Mouse (Mus musculus): Measurements from ENCODE around the gene Ncl. TPM values are rescaled to one million over a fixed set of nuclear protein-coding genes. Genes with fewer than 3 reads are reported as not detected.

The Ncl gene
- polyA plus RNA-seq, 1 experiment from 2014 or later = 502 TPM

DNA sequence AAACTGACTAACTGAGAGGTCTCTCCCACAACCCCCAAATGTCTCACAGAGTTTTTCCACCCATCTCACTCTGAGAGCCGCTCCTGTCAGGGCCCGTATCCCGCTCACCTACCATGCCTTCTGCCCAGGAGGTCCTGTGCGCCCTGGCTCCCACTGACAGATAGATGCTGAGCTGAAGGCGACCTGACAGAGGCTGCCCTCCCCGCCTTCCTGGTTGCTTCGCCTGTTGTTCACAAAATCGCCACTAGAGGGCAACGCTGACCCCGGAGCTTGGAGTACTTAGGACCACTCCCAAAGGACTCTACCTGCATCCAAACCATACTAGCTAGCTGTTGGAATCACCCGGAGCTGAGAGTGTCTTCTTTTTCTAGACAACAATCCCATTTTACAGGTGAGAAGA is 30.0 kb upstream of the Ncl start:
- no peaks in the 10 kb centered on the region for H3K36me3 ChIP-seq
- H3K4me3 ChIP-seq = no peak overlapping the region
- DNase-seq (ENCODE audit: low spot score) = peak; percentile 80
- H3K27me3 ChIP-seq (ENCODE audit: low read depth, poor library complexity, severe bottlenecking) = 0 out of 2 replicates have a peak, but pooled peaks cover 3% of the 10 kb centered on the region
- H3K4me1 ChIP-seq = no peaks in the 10 kb centered on the region
- 4% methylated on average over 11 of the region's 11 CpGs for WGBS
- H3K27ac ChIP-seq (replicated peaks) = no peak overlapping the region
- no peaks in the 10 kb centered on the region for H3K9me3 ChIP-seq (replicated peaks)

DNA sequence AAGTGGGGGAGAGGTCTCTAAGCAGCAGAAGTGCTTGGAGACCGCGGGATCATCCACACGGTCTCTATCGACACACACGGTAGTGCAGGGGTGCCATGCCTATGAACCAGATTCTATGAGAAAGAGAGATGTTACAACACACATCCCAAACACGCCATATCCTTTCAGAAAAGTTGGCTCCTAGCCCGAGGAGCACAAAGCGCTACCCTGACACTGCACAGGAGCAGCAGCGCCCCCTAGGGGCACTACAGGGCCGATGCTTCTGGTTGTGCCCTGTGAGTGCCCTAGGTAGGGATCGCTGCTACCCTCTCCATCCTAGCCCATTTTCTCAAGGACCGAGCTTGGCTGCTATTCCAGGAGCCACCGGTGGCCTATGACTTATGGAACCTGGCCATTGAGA is 21.8 kb upstream of the Ncl start:
- Histone ChIP-seq H3K27me3 (ENCODE audit: low read depth, poor library complexity, severe bottlenecking) (no peaks in the 10 kb centered on the region), H3K27ac (replicated peaks) (peak overlapping the region; percentile 63; the same call in 1 of the 2 replicates)
- DNase-seq (ENCODE audit: low spot score) = peak; percentile 46

DNA sequence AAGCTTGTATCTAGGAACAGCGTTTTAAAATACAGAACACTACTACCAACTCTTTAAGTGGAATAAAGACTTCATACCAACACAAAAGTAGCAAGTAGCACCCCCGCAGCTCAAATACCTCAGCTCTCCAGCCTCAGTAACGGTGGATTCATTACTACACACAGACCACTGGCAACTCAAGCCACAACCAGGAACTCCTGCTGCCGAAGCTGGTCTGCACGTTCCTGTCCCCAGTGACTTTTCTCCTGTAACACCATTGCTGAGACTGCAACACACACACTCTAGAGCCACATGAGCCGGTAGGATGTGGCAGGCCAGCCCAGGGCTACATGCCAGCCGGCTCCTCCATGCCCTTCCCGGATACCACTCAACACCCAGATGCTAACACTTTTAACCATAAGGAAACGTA is 20.0 kb upstream of the Ncl start:
- DNase-seq (ENCODE audit: low spot score) = no peak
- Histone ChIP-seq H3K4me1 (0 out of 2 replicates have a peak, but pooled peaks cover 16% of the 10 kb centered on the region), H3K9me3 (replicated peaks) (no peaks in the 10 kb centered on the region), H3K27me3 (ENCODE audit: low read depth, poor library complexity, severe bottlenecking) (no peaks in the 10 kb centered on the region), H3K36me3 (no peaks in the 10 kb centered on the region), H3K4me3 (no peak overlapping the region), H3K27ac (replicated peaks) (no peak overlapping the region)
- 85% methylated on average over 9 of the region's 9 CpGs for WGBS

More for the DNA sequence above, 21.8 kb upstream of the Ncl start:
- H3K4me1 ChIP-seq = 0 out of 2 replicates have a peak, but pooled peaks cover 16% of the 10 kb centered on the region
- H3K4me3 ChIP-seq = 0 out of 2 replicates have a peak overlapping the region, but pooled peaks have one; percentile 23
- no peaks in the 10 kb centered on the region for H3K9me3 ChIP-seq (replicated peaks)
- WGBS = 41% methylated on average over 13 of the region's 13 CpGs
- no peaks in the 10 kb centered on the region for H3K36me3 ChIP-seq

DNA sequence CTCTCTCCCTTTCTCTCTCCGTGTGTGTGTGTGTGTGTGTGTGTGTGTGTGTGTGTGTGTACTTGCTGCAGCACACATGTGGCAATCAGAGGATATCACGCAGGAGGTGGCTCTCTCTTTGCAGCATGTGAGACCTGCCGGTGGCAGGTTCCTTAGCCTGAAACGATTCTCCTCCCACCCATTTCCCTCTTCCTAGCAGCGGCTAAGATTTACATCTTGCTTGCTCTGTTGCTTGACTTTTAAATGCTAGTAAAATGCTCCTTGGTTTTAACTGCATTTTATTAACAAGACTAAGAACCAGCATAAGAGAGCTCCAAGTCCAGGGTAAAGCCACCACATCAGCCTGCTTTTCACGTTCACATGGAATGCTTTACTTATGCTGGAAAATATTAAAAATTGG is 19.5 kb upstream of the Ncl start:
- Histone ChIP-seq H3K27ac (replicated peaks) (no peak overlapping the region), H3K27me3 (ENCODE audit: low read depth, poor library complexity, severe bottlenecking) (no peaks in the 10 kb centered on the region), H3K4me3 (no peak overlapping the region), H3K9me3 (replicated peaks) (no peaks in the 10 kb centered on the region), H3K36me3 (no peaks in the 10 kb centered on the region), H3K4me1 (0 out of 2 replicates have a peak, but pooled peaks cover 16% of the 10 kb centered on the region)
- 87% methylated on average over 5 of the region's 6 CpGs for WGBS
- no peak for DNase-seq (ENCODE audit: low spot score)

DNA sequence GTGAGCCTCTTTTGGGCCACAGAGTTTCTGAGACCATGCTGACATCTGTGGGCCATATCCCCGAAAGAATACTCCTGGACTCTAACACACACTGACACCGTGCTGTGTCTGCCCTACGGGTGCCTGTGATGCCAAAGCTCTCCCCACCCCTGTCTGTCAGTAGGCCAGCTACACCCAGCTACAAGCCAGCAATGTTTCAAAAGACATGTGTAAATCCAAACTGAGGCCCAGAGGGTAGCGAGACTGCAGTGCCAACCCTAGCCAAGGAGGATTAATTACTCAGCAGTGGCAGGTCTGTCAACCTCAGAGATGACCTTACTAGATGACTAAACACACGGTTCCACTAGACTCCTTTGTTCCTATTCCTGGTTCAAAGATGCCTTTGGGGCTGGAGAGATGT is 17.2 kb upstream of the Ncl start:
- Histone ChIP-seq H3K9me3 (replicated peaks) (no peaks in the 10 kb centered on the region), H3K4me3 (no peak overlapping the region), H3K4me1 (0 out of 2 replicates have a peak, but pooled peaks cover 16% of the 10 kb centered on the region), H3K27me3 (ENCODE audit: low read depth, poor library complexity, severe bottlenecking) (no peaks in the 10 kb centered on the region), H3K36me3 (no peaks in the 10 kb centered on the region), H3K27ac (replicated peaks) (no peak overlapping the region)
- DNase-seq (ENCODE audit: low spot score) = no peak
- 90% methylated on average over 5 of the region's 5 CpGs for WGBS

DNA sequence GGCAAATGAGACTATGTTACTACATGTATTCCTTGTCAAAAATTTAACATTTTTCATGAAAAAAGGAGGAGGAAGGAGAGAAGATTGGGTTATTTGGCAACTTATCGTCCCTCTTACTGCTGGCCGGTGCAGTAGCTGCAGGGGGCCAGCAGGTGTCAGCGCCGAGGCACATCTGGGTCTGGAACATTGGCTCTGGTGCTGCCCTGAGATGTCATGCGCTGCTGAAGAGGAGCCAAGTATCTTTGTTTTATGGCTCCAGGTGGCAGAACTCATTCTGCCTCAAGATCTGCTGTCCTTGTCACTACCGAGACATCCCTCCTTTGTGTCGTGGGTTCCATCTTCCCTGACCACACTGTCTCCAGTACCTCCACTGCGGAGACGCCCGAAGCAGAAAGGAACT is 12.8 kb upstream of the Ncl start:
- peak; percentile 37 for DNase-seq (ENCODE audit: low spot score)
- Histone ChIP-seq H3K27ac (replicated peaks) (no peak overlapping the region), H3K4me1 (0 out of 2 replicates have a peak, but pooled peaks cover 4% of the 10 kb centered on the region), H3K27me3 (ENCODE audit: low read depth, poor library complexity, severe bottlenecking) (no peaks in the 10 kb centered on the region), H3K36me3 (0 out of 2 replicates have a peak, but pooled peaks cover 2% of the 10 kb centered on the region), H3K9me3 (replicated peaks) (no peaks in the 10 kb centered on the region; the same call in 1 of the 2 replicates), H3K4me3 (no peak overlapping the region)
- 53% methylated on average over 10 of the region's 10 CpGs for WGBS

DNA sequence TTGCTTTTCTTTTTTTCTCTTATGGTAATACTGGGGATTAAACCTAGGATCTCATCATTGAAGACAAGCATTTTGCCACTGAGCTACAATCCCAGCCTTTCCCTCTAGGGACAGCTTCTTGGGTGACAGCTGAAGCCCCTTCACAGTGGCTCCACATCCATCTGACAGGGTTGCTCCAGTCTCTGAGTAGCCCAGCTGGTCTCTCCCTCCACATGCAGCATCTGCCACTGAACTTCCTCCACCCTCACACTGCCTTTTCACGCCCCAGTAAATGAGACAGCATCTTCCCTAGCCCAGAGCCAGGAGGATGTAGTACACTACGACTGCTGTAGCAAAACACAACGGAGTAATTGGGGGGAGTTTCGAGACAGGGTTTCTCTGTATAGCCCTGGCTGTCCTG is 8.9 kb upstream of the Ncl start:
- DNase-seq (ENCODE audit: low spot score) = no peak
- H3K9me3 ChIP-seq (replicated peaks) = no peaks in the 10 kb centered on the region; the same call in 1 of the 2 replicates
- no peak overlapping the region for H3K27ac ChIP-seq (replicated peaks)
- 0 out of 2 replicates have a peak, but pooled peaks cover 2% of the 10 kb centered on the region for H3K36me3 ChIP-seq
- H3K27me3 ChIP-seq (ENCODE audit: low read depth, poor library complexity, severe bottlenecking) = no peaks in the 10 kb centered on the region
- no peaks in the 10 kb centered on the region for H3K4me1 ChIP-seq
- WGBS = 77% methylated on average over 4 of the region's 4 CpGs
- H3K4me3 ChIP-seq = no peak overlapping the region

DNA sequence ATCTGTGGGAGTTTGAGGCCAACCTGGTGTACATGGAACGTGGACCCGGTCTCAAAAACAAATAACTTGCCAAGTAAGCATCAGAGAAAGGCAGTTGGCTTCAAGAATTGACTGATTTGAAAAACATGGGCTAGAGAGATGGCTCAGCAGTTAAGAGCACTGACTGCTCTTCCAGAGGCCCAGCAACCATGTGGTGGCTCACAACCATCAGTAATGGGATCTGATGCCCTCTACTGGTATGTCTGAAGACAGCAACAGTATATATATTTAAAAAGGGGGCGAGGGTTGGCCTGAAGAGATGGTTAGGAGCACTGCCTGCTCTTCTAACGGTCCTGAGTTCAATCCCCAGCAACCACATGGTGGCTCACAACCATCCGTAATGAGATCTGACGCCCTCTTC is 4.5 kb upstream of the Ncl start:
- DNase-seq (ENCODE audit: low spot score) = peak; percentile 31
- Histone ChIP-seq H3K27me3 (ENCODE audit: low read depth, poor library complexity, severe bottlenecking) (no peaks in the 10 kb centered on the region), H3K9me3 (replicated peaks) (no peaks in the 10 kb centered on the region), H3K36me3 (0 out of 2 replicates have a peak, but pooled peaks cover 2% of the 10 kb centered on the region), H3K4me3 (no peak overlapping the region), H3K27ac (replicated peaks) (no peak overlapping the region), H3K4me1 (peaks cover 16% of the 10 kb centered on the region)
- WGBS = 14% methylated on average over 6 of the region's 6 CpGs

DNA sequence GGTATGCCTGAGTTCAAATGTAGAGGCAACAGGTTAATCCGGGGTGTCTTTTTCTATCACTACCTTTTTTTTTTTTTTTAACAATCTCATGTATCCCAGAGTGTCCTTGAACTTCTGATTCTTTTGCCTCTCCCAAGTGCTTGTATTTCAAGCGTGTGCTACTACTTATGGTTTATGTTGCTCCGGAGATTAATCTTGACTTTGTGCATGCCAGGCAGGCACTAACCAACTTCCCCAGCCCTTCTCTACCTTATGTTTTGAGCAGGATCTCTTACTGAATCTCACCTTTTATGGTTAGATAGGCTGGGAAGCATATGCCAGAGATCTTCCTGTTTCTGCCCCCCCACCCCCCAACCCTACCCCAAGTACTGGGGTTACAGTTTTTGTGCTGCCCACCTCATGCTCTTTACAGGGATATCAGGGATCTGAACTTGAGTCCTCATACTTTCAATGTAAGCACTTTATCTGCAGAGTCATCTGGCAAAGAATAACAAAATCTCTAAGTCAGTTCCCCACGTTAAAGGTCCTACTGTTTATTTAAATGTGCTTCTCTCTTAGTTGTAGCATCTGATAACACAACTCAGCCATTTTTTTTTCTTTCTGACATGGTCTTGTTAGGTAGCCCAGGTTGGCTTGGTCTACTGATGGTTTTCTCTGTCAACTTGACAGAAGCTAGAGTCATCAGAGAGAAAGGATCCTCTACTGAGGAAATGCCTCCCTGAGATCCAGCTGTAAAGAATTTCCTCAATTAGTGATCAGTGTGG is 2.8 kb upstream of the Ncl start:
- WGBS = 92% methylated on average over 4 of the region's 4 CpGs
- H3K4me1 ChIP-seq = peaks cover 30% of the 10 kb centered on the region
- H3K36me3 ChIP-seq = peaks cover 12% of the 10 kb centered on the region
- H3K27ac ChIP-seq (replicated peaks) = no peak overlapping the region
- DNase-seq (ENCODE audit: low spot score) = no peak
- H3K4me3 ChIP-seq = no peak overlapping the region
- H3K27me3 ChIP-seq (ENCODE audit: low read depth, poor library complexity, severe bottlenecking) = no peaks in the 10 kb centered on the region
- no peaks in the 10 kb centered on the region for H3K9me3 ChIP-seq (replicated peaks)

DNA sequence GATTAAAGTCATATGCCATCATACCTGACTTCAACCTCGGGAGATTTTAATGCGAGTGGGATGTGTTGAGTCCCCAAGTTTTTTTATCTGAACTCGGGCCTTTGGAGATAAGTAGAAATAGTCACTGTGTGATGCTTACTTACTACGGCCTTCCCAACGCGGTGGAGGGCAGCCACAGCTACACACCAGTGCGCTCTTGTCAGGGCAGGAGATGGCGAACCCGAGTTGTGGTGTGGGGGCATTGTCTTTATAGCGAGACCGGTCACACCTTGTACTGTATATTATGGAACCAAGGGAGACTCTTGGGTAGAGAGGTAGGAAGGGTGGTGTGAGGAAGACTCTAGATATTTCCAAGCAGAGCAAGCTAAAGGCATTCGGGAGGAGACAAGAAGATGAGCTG is 1.2 kb upstream of the Ncl start:
- 20% methylated on average over 12 of the region's 12 CpGs for WGBS
- peaks cover 27% of the 10 kb centered on the region for H3K36me3 ChIP-seq
- no peaks in the 10 kb centered on the region for H3K27me3 ChIP-seq (ENCODE audit: low read depth, poor library complexity, severe bottlenecking)
- no peaks in the 10 kb centered on the region for H3K9me3 ChIP-seq (replicated peaks)
- peak overlapping the region; percentile 86 for H3K4me3 ChIP-seq
- H3K27ac ChIP-seq (replicated peaks) = peak overlapping the region; percentile 98
- no peak for DNase-seq (ENCODE audit: low spot score)
- peaks cover 33% of the 10 kb centered on the region for H3K4me1 ChIP-seq

DNA sequence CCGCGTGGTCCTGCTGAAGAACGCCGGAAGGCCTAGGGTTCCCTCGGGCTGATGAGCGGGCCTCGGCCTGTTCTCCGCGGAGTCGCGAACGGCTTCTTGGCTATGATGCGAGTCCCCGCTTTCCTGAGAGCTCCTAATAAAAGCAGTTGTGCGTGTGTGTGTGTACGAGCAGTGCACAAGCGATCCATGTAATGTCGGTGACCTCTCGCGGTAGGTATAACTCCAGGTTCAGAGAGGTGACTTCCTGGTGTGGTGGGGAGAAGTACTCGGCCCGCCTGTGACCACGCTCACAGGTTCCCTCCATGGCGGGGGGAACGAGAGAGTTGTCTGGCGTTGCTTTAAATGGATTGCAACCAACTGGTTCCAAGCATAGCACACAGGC is 589 bp upstream of the Ncl start:
- Histone ChIP-seq H3K4me3 (peak overlapping the region; percentile 86), H3K9me3 (replicated peaks) (no peaks in the 10 kb centered on the region), H3K36me3 (peaks cover 34% of the 10 kb centered on the region), H3K27me3 (ENCODE audit: low read depth, poor library complexity, severe bottlenecking) (no peaks in the 10 kb centered on the region), H3K4me1 (peaks cover 33% of the 10 kb centered on the region), H3K27ac (replicated peaks) (peak overlapping the region; percentile 98)
- DNase-seq (ENCODE audit: low spot score) = no peak
- WGBS = under 1% methylated on average over 26 of the region's 26 CpGs

DNA sequence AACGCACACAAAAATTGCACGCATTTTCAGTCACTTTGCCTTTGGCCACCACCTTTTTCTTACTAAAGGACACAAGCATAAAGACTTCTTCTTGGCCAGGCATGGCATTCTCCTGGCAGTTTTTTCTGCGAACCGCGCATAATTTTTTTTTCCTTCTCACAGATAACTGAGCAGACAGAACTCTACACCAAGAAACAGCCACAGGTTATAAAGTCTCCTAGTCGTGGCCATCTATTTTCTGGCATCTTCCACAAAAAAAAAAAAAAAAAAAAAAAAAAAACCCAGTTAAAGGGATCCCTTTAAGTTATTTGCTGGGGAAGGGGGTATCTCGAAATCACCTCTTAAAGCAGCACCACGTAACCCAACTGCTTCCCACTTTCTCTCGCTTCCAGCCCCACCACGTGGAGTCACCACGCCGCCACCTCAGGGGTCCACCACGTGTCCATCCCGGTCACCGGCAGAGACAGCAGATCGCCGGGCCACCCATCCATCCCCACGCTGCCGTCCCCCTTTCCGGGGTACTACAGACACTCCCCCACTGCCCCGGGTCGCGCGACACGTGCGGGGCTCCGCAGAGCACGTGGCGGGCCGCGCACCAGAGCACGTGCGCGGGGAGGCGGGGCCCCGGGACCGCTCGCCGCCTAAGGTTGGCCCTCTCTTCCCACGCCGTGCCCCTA is 833 bp downstream of the Ncl start:
- Histone ChIP-seq H3K27me3 (ENCODE audit: low read depth, poor library complexity, severe bottlenecking) (no peaks in the 10 kb centered on the region), H3K36me3 (peaks cover 48% of the 10 kb centered on the region), H3K27ac (replicated peaks) (peak overlapping the region; percentile 98), H3K4me1 (peaks cover 33% of the 10 kb centered on the region), H3K4me3 (peak overlapping the region; percentile 86), H3K9me3 (replicated peaks) (no peaks in the 10 kb centered on the region)
- WGBS = under 1% methylated on average over 41 of the region's 41 CpGs
- no peak for DNase-seq (ENCODE audit: low spot score)

DNA sequence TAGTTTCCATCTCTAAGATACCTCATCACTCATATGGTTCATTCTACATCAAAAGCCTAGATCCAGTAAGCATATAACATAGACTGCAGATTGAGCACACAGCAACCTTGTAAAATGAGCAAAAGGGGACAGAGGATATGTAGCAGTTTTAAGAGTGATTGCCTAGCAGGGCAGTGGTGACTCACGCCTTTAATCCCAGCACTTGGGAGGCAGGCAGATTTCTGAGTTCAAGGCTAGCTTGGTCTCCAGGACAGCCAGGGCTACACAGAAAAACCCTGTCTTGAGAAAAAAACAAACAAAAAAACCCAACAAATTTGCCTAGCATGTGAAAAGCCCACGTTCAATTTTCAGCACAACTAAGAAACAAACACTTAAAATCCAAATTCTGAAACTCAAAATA is 5.0 kb downstream of the Ncl start:
- DNase-seq (ENCODE audit: low spot score) = no peak
- H3K36me3 ChIP-seq = peaks cover 90% of the 10 kb centered on the region
- WGBS = 90% methylated on average over 2 of the region's 2 CpGs
- no peaks in the 10 kb centered on the region for H3K9me3 ChIP-seq (replicated peaks)
- H3K27me3 ChIP-seq (ENCODE audit: low read depth, poor library complexity, severe bottlenecking) = no peaks in the 10 kb centered on the region
- H3K4me3 ChIP-seq = no peak overlapping the region
- H3K4me1 ChIP-seq = peaks cover 17% of the 10 kb centered on the region
- H3K27ac ChIP-seq (replicated peaks) = no peak overlapping the region
